Mouse (Mus musculus) spleen, adult 2 months (tissue): ENCODE results near the gene Mecr. TPM values are rescaled to one million over a fixed set of nuclear protein-coding genes. Genes with fewer than 3 reads are reported as not detected.
A peak's percentile ranks its signal among the peaks of the same experiment; 100 is the strongest.

Source experiments
- DNase-seq, 2 experiments: peaks; one replicate each; pipeline versions ENCODE4 v3.0.0 to v3.0.0-alpha.2; 2012 to 2021; ENCODE audit warnings: low spot score in 2 of 2, low read depth in 1 of 2
- H3K27ac ChIP-seq: fragments of 200-500 bp; 2 replicates; pipeline ENCODE4 v1.5.1; 2012; ENCODE audit warnings: low read length, inconsistent platforms; ENCODE audit not compliant: insufficient read depth
- H3K27me3 ChIP-seq: fragments of 200-500 bp; 2 replicates; pipeline ENCODE4 v1.6.1; 2012; ENCODE audit warnings: mild to moderate bottlenecking, moderate library complexity, low read length, inconsistent platforms; ENCODE audit not compliant: control insufficient read depth, insufficient read depth
- H3K36me3 ChIP-seq: fragments of 200-500 bp; 2 replicates; pipeline ENCODE4 v1.6.1; 2012; ENCODE audit warnings: mild to moderate bottlenecking, low read length, inconsistent platforms; ENCODE audit not compliant: control insufficient read depth, insufficient read depth
- H3K4me1 ChIP-seq: fragments of 200-500 bp; 2 replicates; pipeline ENCODE4 v1.6.1; 2011; ENCODE audit warnings: inconsistent platforms; ENCODE audit not compliant: control insufficient read depth, insufficient read depth, insufficient read length
- H3K4me3 ChIP-seq: fragments of 200-500 bp; 2 replicates; pipeline ENCODE4 v1.5.1; 2011; ENCODE audit warnings: mild to moderate bottlenecking, inconsistent platforms; ENCODE audit not compliant: insufficient read depth, insufficient read length; ENCODE audit errors: extremely low read depth
- CTCF ChIP-seq: fragments of 200-500 bp; IDR thresholded peaks from 2 replicates; pipeline ENCODE4 v1.5.1; 2011; ENCODE audit warnings: mild to moderate bottlenecking, inconsistent platforms; ENCODE audit not compliant: insufficient read depth, insufficient read length, insufficient replicate concordance; ENCODE audit errors: extremely low read depth
- POLR2A ChIP-seq: fragments of 200-500 bp; IDR thresholded peaks from 2 replicates; pipeline ENCODE4 v1.6.1; 2011; ENCODE audit warnings: low read depth, low read length, inconsistent platforms
- WGBS: fragments of 180-500 bp; shearing (Covaris S2); methylation state at CpG from one replicate; pipeline ENCODE4 v1.1.7; 2018; 5-methylcytosine and 5-hydroxymethylcytosine counted together
- polyA plus RNA-seq: library from polyadenylated mRNA; depleted of rRNA; stranded (reverse); fragments of >200 nt; gene quantifications from 2 replicates; pipeline ENCODE4 v1.2.3, GENCODE M21; 2012; rRNA removed

Mecr gene
- polyA plus RNA-seq, 1 experiment, result 15.0 TPM

DNA sequence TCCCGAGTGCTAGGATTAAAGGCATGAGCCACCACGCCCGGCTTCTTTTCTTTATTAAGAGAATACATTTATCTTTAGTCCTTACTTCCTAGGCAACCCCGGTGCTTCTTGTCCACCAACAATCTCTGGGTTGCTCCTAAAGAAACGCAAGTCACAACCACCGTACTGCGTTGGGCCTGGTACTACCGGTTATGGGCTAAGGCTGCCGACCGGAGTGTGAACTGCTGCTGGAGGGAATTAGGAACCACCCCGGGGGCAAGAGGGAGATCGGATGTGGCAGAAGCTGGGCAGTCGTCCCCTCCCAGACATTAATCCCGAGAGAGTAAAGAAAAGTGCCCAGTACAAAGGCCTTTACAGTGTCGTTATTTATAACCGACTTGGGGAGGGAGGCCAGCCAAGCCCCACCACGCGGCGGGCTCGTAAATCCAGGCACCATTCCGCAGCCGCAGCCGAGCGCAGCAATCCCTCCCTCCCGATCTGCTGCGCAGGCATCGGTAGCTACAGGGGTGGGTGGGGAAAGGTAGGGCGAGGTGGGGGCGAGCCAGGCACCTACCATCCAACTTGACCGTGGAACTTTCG is 71.7 kb downstream of the Mecr start:
- Histone ChIP-seq H3K27me3 (peaks cover 6% of the 10 kb centered on the region), H3K4me1 (peaks cover 5% of the 10 kb centered on the region; the same call in 1 of the 2 replicates), H3K27ac (no peak overlapping the region), H3K4me3 (no peak overlapping the region), H3K36me3 (no peaks in the 10 kb centered on the region)
- TF ChIP-seq POLR2A, result no peak
- TF ChIP-seq CTCF, result no peak
- WGBS, result 11% methylated on average over 31 of the region's 31 CpGs
- DNase-seq, result no peak

DNA sequence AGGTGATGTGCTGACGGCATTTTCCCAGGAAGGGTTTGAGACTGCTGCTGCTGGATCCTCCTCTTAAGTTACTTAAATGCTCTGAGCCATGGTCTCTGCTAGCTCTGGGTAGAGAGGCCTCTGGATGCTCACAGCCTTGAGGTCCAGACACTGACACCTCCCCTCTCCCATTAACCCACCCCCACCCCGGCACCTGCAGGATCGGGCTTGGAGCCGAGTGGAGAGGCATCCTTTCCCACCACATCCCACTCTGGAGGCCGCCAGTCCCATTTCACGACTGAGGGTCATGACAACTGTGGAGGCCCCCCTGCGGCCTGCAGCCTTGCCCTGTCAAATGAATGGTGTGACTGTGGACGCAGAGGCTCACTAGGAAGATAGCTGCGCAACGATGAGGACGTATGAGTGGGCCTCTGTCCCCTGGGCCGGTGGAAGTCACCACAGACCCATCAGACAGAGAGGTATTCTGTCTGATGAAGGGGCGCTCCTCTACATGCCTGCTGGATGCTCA is 72.6 kb downstream of the Mecr start:
- no peaks in the 10 kb centered on the region for H3K36me3 ChIP-seq
- 62% methylated on average over 13 of the region's 13 CpGs for WGBS
- TF ChIP-seq POLR2A (no peak), CTCF (no peak)
- H3K27ac ChIP-seq, result no peak overlapping the region
- H3K27me3 ChIP-seq, result peaks cover 15% of the 10 kb centered on the region
- H3K4me1 ChIP-seq, result peaks cover 5% of the 10 kb centered on the region
- no peak for DNase-seq
- no peak overlapping the region for H3K4me3 ChIP-seq

DNA sequence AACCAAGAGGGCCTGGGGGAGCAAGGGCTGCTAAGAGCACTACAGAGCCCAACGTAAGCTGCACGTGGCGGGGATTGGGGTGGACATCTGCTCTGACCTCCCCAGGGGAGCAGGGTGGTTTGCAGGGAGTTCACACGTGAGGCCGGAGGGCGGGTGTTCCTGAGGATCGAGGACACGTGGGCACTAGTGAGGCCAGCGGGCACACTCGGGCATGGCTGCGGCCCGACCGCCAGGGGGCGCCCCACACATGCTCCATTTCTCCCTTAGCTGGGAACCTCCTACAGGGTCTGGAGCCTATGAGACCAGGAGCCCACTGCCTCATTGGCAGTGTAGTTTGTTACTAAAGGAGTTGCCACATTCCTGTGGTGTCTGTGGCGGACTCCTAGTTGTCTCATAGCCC is 73.2 kb downstream of the Mecr start:
- Histone ChIP-seq H3K4me3 (no peak overlapping the region), H3K36me3 (no peaks in the 10 kb centered on the region), H3K27me3 (peaks cover 20% of the 10 kb centered on the region), H3K4me1 (peaks cover 2% of the 10 kb centered on the region; the same call in 1 of the 2 replicates), H3K27ac (no peak overlapping the region)
- TF ChIP-seq CTCF, result peak; percentile 91
- TF ChIP-seq POLR2A, result no peak
- WGBS, result 3% methylated on average over 15 of the region's 15 CpGs
- DNase-seq, result peak; percentile 17 to 61

DNA sequence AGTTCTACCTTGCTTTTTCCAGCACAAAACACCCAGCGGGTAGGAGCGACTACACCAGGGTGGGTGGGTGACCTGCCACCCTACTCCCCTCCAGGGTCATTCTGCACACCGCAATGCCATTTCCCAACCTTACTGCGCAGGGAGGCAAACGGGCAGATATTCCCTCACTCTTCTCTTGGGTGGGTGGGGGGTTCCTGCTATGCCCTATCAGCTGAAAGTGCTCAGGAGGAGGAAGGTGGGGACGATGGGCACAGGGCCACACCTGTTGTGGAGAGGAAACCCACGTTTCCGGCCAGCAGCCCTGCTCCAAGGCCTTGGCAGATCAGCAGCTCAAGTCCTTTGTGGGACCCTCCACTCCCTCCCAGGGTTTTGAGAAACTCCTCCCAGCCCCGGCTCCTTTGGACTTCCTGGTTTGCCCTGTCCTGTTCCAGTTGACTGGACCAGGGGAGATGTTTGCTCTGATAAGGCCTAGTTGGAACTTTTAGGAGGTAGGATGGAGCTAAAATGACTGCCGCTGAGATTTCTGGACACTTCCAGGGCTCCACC is 73.8 kb downstream of the Mecr start:
- peaks cover 27% of the 10 kb centered on the region for H3K27me3 ChIP-seq
- TF ChIP-seq POLR2A, result no peak
- H3K4me3 ChIP-seq, result no peak overlapping the region
- 39% methylated on average over 10 of the region's 10 CpGs for WGBS
- no peak overlapping the region for H3K27ac ChIP-seq
- H3K4me1 ChIP-seq, result peaks cover 6% of the 10 kb centered on the region; the same call in 1 of the 2 replicates
- H3K36me3 ChIP-seq, result no peaks in the 10 kb centered on the region
- DNase-seq, result no peak

Other genes starting within 250 kb of the Mecr start
- gene Ptpru, start 5.2 kb upstream of the Mecr start, polyA plus RNA-seq, result 1.2 and 1.5 TPM in 2 replicates
- gene Srsf4, start 30.1 kb downstream of the Mecr start, polyA plus RNA-seq, result 28.8 and 31.9 TPM in 2 replicates
- 11.4 and 17.3 TPM in 2 replicates for gene Tmem200b, start 78.3 kb downstream of the Mecr start, polyA plus RNA-seq
- 0.11 and 0.19 TPM in 2 replicates for gene Gm10300, start 231.2 kb downstream of the Mecr start, polyA plus RNA-seq
- gene Epb41, start 231.9 kb downstream of the Mecr start, polyA plus RNA-seq, result 66.5 and 94.1 TPM in 2 replicates